Mouse (Mus musculus): ENCODE measurements around the gene Nav2. TPM values are rescaled to one million over a fixed set of nuclear protein-coding genes. Genes with fewer than 3 reads are reported as not detected.
A peak's percentile ranks its signal among the peaks of the same experiment; 100 is the strongest.

The Nav2 gene
- total RNA-seq (2021): 1 to 10 TPM; 6.1 to 7.5 TPM
- long read RNA-seq, experiment 1: 0 reads
- long read RNA-seq, experiment 2, partial matches to known transcripts: 1 of 3 reads
- long read RNA-seq, experiment 2, other reads (novel, unspliced or antisense): 2 of 3 reads

GRCm38 (mm10) chr7:48908521-48909341 lies at the start of gene Nav2:
TSS of gene Nav2 (plus strand) at chr7:48908716.
- no peak for DNase-seq (ENCODE audit: low spot score in 2 of 2)

- DNase-seq (ENCODE audit: low spot score in 2 of 2): no peak
Measured at GRCm38 (mm10) chr7:48859362-48859761, 49.2 kb upstream of the Nav2 start.

- DNase-seq (ENCODE audit: low spot score in 2 of 2): no peak
Measured at GRCm38 (mm10) chr7:48860948-48861347, 47.6 kb upstream of the Nav2 start.

- no peak for DNase-seq (ENCODE audit: low spot score in 2 of 2)
Measured at GRCm38 (mm10) chr7:48861796-48862195, 46.7 kb upstream of the Nav2 start.

GRCm38 (mm10) chr7:48864199-48864598 lies 44.3 kb upstream of the Nav2 start:
- DNase-seq (ENCODE audit: low spot score in 2 of 2): no peak

GRCm38 (mm10) chr7:48864671-48865458 lies 43.7 kb upstream of the Nav2 start:
- DNase-seq (ENCODE audit: low spot score in 2 of 2): no peak

- no peak for DNase-seq (ENCODE audit: low spot score in 2 of 2)
Measured at GRCm38 (mm10) chr7:48867576-48867975, 40.9 kb upstream of the Nav2 start.

- DNase-seq (ENCODE audit: low spot score in 2 of 2): no peak
Measured at GRCm38 (mm10) chr7:48870144-48870543, 38.4 kb upstream of the Nav2 start.

- no peak for DNase-seq (ENCODE audit: low spot score in 2 of 2)
Measured at GRCm38 (mm10) chr7:48870579-48871180, 37.8 kb upstream of the Nav2 start.

- DNase-seq (ENCODE audit: low spot score in 2 of 2): no peak
Measured at GRCm38 (mm10) chr7:48871292-48871691, 37.2 kb upstream of the Nav2 start.

GRCm38 (mm10) chr7:48875096-48875495 lies 33.4 kb upstream of the Nav2 start:
- DNase-seq (ENCODE audit: low spot score in 2 of 2): no peak

- DNase-seq (ENCODE audit: low spot score in 2 of 2): peak in 1 of 2 experiments; percentile 31
Measured at GRCm38 (mm10) chr7:48876526-48876925, 32.0 kb upstream of the Nav2 start.

- no peak for DNase-seq (ENCODE audit: low spot score in 2 of 2)
Measured at GRCm38 (mm10) chr7:48877786-48878390, 30.6 kb upstream of the Nav2 start.

- no peak for DNase-seq (ENCODE audit: low spot score in 2 of 2)
Measured at GRCm38 (mm10) chr7:48879574-48879973, 28.9 kb upstream of the Nav2 start.

GRCm38 (mm10) chr7:48880591-48881481 lies 27.7 kb upstream of the Nav2 start:
- peak; percentile 89 to 90 for DNase-seq (ENCODE audit: low spot score in 2 of 2)

GRCm38 (mm10) chr7:48881486-48881885 lies 27.0 kb upstream of the Nav2 start, which contains the start of gene E2f8:
TSS of gene E2f8 (minus strand) at chr7:48881596.
- peak; percentile 67 to 69 for DNase-seq (ENCODE audit: low spot score in 2 of 2)

GRCm38 (mm10) chr7:48881971-48882609 lies 26.4 kb upstream of the Nav2 start:
- DNase-seq (ENCODE audit: low spot score in 2 of 2): no peak

GRCm38 (mm10) chr7:48883525-48884265 lies 24.8 kb upstream of the Nav2 start:
- DNase-seq (ENCODE audit: low spot score in 2 of 2): no peak

GRCm38 (mm10) chr7:48884266-48884611 lies 24.3 kb upstream of the Nav2 start:
- no peak for DNase-seq (ENCODE audit: low spot score in 2 of 2)

All from adrenal gland, adult 18-20 months (tissue).